Mouse (Mus musculus) stomach, postnatal 0 days (tissue): ENCODE results near the gene Sox11. TPM values are rescaled to one million over a fixed set of nuclear protein-coding genes. Genes with fewer than 3 reads are reported as not detected.

ENCODE experiments used
- ATAC-seq: fragments of 200-750 bp; cut with Nextera tagmentation; 2 replicates; pipeline ENCODE4 v1.8.0; 2017; ENCODE audit not compliant: low FRiP score, low TSS enrichment
- DNase-seq: peaks from one replicate; pipeline ENCODE4 v3.0.0-alpha.2; 2016; ENCODE audit warnings: low spot score
- H3K27ac ChIP-seq: fragments of 300-500 bp; sonication (generic); replicated peaks from 2 replicates; pipeline ENCODE4 v1.5.1; 2014; ENCODE audit warnings: mild to moderate bottlenecking, control low read depth
- H3K27me3 ChIP-seq: fragments of 300-500 bp; sonication (generic); 2 replicates; pipeline ENCODE4 v1.6.1; 2014; ENCODE audit warnings: low read length; ENCODE audit not compliant: control insufficient read depth, insufficient read depth
- H3K36me3 ChIP-seq: fragments of 300-500 bp; sonication (generic); 2 replicates; pipeline ENCODE4 v1.6.1; 2014; ENCODE audit warnings: low read length, mixed read lengths; ENCODE audit not compliant: control insufficient read depth, insufficient read depth
- H3K4me1 ChIP-seq: fragments of 300-500 bp; sonication (generic); replicated peaks from 2 replicates; pipeline ENCODE4 v1.6.1; 2014; ENCODE audit warnings: antibody characterized with exemption; ENCODE audit not compliant: control insufficient read depth, insufficient read depth
- H3K4me2 ChIP-seq: fragments of 300-500 bp; sonication (generic); replicated peaks from 2 replicates; pipeline ENCODE4 v1.6.1; 2014; ENCODE audit warnings: low read depth, mild to moderate bottlenecking, control low read depth, moderate library complexity
- H3K4me3 ChIP-seq: fragments of 300-500 bp; sonication (generic); 2 replicates; pipeline ENCODE4 v1.5.1; 2014; ENCODE audit warnings: low read depth, low read length, control low read depth
- H3K9ac ChIP-seq: fragments of 300-500 bp; sonication (generic); 2 replicates; pipeline ENCODE4 v1.6.1; 2014; ENCODE audit warnings: mild to moderate bottlenecking, low read length, control low read depth, mixed read lengths
- H3K9me3 ChIP-seq: fragments of 300-500 bp; sonication (generic); 2 replicates; pipeline ENCODE4 v1.6.1; 2016; ENCODE audit warnings: low read length; ENCODE audit not compliant: control insufficient read depth
- CTCF ChIP-seq: IDR thresholded peaks from 2 replicates; pipeline ENCODE4 v1.5.1; 2016; ENCODE audit warnings: antibody characterized with exemption, low read depth, mild to moderate bottlenecking, moderate library complexity
- EP300 ChIP-seq: optimal IDR thresholded peaks from 2 replicates; pipeline ENCODE3; 2016; ENCODE audit warnings: antibody characterized with exemption
- WGBS: fragments of 180-500 bp; shearing (Covaris S2); extraction: QIAGEN DNeasy Blood & Tissue Kit; methylation state at CpG from one replicate; pipeline ENCODE4 v1.1.7; 2014; 5-methylcytosine and 5-hydroxymethylcytosine counted together
- polyA plus RNA-seq: library from polyadenylated mRNA; unstranded; fragments of >200 nt; fragmentation: Nextera tagmentation; extraction: Ambion mirVana; gene quantifications from 2 replicates; pipeline ENCODE4 v1.2.1, GENCODE M21; 2015

Gene Sox11
- polyA plus RNA-seq, 1 experiment from 2014 or later, result 3.3 TPM

GRCm38 (mm10) chr12:27309969-27310368 is 32.4 kb downstream of the Sox11 start:
- TF ChIP-seq EP300 (no peak), CTCF (no peak)
- Histone ChIP-seq H3K4me1 (no peaks in the 10 kb centered on the region), H3K9me3 (no peaks in the 10 kb centered on the region), H3K27ac (no peak overlapping the region), H3K36me3 (no peaks in the 10 kb centered on the region), H3K4me2 (no peak overlapping the region), H3K9ac (no peak overlapping the region), H3K27me3 (no peaks in the 10 kb centered on the region), H3K4me3 (no peak overlapping the region)
- WGBS, result 62% methylated on average over 6 of the region's 6 CpGs
- ATAC-seq, result no peak
- DNase-seq, result no peak

DNA sequence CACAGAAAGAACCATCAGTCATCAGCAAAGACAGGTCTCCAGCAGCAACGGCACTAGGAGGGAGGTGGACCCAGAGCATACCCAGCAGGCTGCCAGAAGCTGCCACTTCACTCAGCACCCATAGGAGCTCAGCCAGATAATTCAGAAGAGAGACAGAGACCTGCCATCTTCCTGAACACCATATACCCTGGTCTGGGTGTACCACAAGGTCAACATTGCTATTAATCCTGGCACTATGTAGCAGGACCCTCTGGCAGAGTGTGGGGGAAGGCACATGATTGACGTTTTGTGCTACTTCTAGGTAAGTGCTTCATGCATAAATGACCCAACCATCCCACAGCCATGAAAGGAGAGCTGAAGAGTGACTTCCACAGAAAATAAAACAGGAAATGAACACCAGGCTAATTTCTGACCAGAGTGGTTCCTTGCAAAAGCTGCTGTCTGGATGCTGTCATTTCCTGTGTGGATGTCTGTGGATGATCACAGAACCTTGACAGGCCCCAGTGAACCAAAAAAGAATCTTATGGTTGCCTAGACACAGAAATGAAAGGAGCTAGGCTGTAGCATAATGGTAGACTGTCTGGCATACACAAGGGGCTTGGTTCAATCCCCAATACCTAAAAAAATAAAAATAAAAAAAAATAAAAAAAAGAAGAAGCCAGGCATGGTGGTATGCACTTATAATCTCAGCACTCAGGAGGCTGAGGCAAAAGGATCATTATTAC is 37.5 kb downstream of the Sox11 start:
- Histone ChIP-seq H3K27me3 (no peaks in the 10 kb centered on the region), H3K4me2 (no peak overlapping the region), H3K27ac (no peak overlapping the region), H3K9me3 (no peaks in the 10 kb centered on the region), H3K9ac (no peak overlapping the region), H3K4me3 (no peak overlapping the region), H3K36me3 (no peaks in the 10 kb centered on the region), H3K4me1 (no peaks in the 10 kb centered on the region)
- 22% methylated on average over 2 of the region's 2 CpGs for WGBS
- no peak for DNase-seq
- no peak for ATAC-seq
- TF ChIP-seq EP300, result no peak
- no peak for TF ChIP-seq CTCF

- no peak overlapping the region for H3K9ac ChIP-seq
- no peak overlapping the region for H3K27ac ChIP-seq
- no peak overlapping the region for H3K4me2 ChIP-seq
- H3K9me3 ChIP-seq, result no peaks in the 10 kb centered on the region
- 64% methylated on average over 6 of the region's 6 CpGs for WGBS
- no peak overlapping the region for H3K4me3 ChIP-seq
- no peaks in the 10 kb centered on the region for H3K4me1 ChIP-seq
- TF ChIP-seq EP300 (no peak), CTCF (no peak)
- DNase-seq (no peak), ATAC-seq (no peak)
- H3K27me3 ChIP-seq, result no peaks in the 10 kb centered on the region
- H3K36me3 ChIP-seq, result no peaks in the 10 kb centered on the region
Observed at GRCm38 (mm10) chr12:27303190-27303589, 39.2 kb downstream of the Sox11 start.

DNA sequence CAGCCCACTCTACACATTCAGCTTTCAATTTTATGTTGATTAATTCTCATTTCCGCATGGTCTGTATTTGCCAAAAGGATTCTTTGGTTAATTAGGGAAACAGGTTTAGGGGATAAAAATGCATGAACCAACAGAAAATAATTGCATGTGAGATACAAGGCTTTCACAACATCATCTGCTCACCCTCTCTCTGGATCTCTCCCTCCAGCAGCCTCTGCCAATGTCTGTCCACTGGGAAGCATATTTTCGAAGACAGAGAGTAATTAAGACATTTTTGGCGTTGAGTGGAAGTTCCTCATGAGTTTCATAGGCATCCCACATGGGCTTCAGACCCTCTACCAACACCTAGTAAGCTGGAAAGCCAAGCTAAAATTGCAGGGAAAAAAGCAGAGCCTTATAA is 43.7 kb downstream of the Sox11 start:
- ATAC-seq, result no peak
- TF ChIP-seq EP300, result no peak

GRCm38 (mm10) chr12:27294191-27294590 is 48.2 kb downstream of the Sox11 start:
- Histone ChIP-seq H3K9me3 (no peaks in the 10 kb centered on the region), H3K4me3 (no peak overlapping the region), H3K36me3 (no peaks in the 10 kb centered on the region), H3K4me2 (no peak overlapping the region), H3K4me1 (no peaks in the 10 kb centered on the region), H3K27ac (no peak overlapping the region), H3K27me3 (no peaks in the 10 kb centered on the region), H3K9ac (no peak overlapping the region)
- TF ChIP-seq EP300, result no peak
- TF ChIP-seq CTCF, result no peak
- DNase-seq (no peak), ATAC-seq (no peak)
- WGBS, result 42% methylated on average over 1 of the region's 1 CpGs

More for the DNA sequence above, 43.7 kb downstream of the Sox11 start:
- Histone ChIP-seq H3K27me3 (no peaks in the 10 kb centered on the region), H3K4me1 (no peaks in the 10 kb centered on the region), H3K9ac (no peak overlapping the region), H3K9me3 (no peaks in the 10 kb centered on the region), H3K27ac (no peak overlapping the region), H3K4me3 (no peak overlapping the region), H3K4me2 (no peak overlapping the region), H3K36me3 (no peaks in the 10 kb centered on the region)
- 79% methylated on average over 3 of the region's 3 CpGs for WGBS
- no peak for DNase-seq

GRCm38 (mm10) chr12:27293736-27294135 is 48.6 kb downstream of the Sox11 start:
- no peak overlapping the region for H3K27ac ChIP-seq
- TF ChIP-seq EP300 (no peak), CTCF (no peak)
- no peaks in the 10 kb centered on the region for H3K9me3 ChIP-seq
- H3K27me3 ChIP-seq, result no peaks in the 10 kb centered on the region
- ATAC-seq (no peak), DNase-seq (no peak)
- no peaks in the 10 kb centered on the region for H3K36me3 ChIP-seq
- 49% methylated on average over 10 of the region's 10 CpGs for WGBS
- no peak overlapping the region for H3K4me2 ChIP-seq
- no peak overlapping the region for H3K4me3 ChIP-seq
- no peaks in the 10 kb centered on the region for H3K4me1 ChIP-seq
- no peak overlapping the region for H3K9ac ChIP-seq
